Comparison of ENCODE assay signal across 28 mouse cellular contexts in the genomic region with DNA sequence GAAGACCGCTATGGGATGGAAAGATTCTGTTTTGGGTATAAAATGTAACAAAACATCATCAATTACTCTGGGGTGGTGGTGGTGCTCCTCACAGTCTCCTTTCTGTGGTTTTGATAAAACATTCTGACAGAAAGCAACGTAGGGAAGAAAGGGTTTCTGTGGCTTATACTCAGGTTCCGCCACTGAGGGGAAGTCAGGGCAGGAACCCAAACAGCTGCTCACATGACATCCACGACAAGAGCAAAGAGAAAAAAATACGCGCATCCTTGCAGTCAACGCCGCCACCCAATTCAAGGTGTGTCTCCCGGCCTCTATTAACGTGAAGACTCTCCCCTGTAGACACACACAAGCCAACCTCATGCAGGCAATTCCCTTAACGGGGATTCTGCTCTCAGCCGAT. TPM values are rescaled to one million over a fixed set of nuclear protein-coding genes. Genes with fewer than 3 reads are reported as not detected.
A peak's percentile ranks its signal among the peaks of the same experiment; 100 is the strongest.
DNase-seq lines count a peak whose midpoint lies in the region; ATAC-seq and TF ChIP-seq lines count a peak whose summit lies in the region.
"Had no signal": no experiment of that assay in that cellular context is flagged by ENCODE, and none has a peak within 500 bp of the region (broad histone marks: within the 10 kb centered on the region; RNA-seq: fewer than 3 reads in every experiment).

No protein-coding gene starts in this region.

- ATAC-seq in activated CD4-positive, CD25-positive, alpha-beta regulatory T cell, adult 4 months, result peak; percentile 66
- peak; percentile 64 for ATAC-seq in inflammation-experienced regulatory T-cells, adult 6 months
- ATAC-seq: forebrain, embryonic 13.5 days; Patski had no signal

- DNase-seq in thymus, postnatal 25 days, result peak; percentile 4
- no peak for DNase-seq in thymus, postnatal 10 days (ENCODE audit: low spot score in 2 of 2)
- DNase-seq in splenic B cell, adult 2 months (ENCODE audit: low read depth, low spot score), result peak; percentile 24
- DNase-seq in lung, adult 2 months, result no peak
- no peak for DNase-seq in urinary bladder, postnatal 10 days (ENCODE audit: low spot score)
- no peak for DNase-seq in left cerebral cortex, postnatal 10 days (ENCODE audit: extremely low spot score in 1 of 2, low spot score in 2 of 2)
- DNase-seq: adrenal gland, postnatal 25 days; cerebellum, adult 2 months; cerebellum, postnatal 14 days; gastrocnemius, postnatal 36 days; heart, adult 2 months; heart, postnatal 4 days; kidney, adult 2 months; kidney, postnatal 4 days; lung, postnatal 36 days; midbrain, embryonic 14.5 days; right cerebral cortex, postnatal 25 days; thymus, adult 2 months had no signal

- H3K4me3 ChIP-seq in lung, adult 2 months (replicated peaks; ENCODE audit: extremely low read depth, low read depth, low read length), result no peak overlapping the region
- H3K4me3 ChIP-seq: embryonic facial prominence, embryonic 10.5 days; embryonic facial prominence, embryonic 15.5 days; forebrain, embryonic 13.5 days; heart, adult 2 months; heart, embryonic 12.5 days; limb, embryonic 12.5 days; neural tube, embryonic 15.5 days had no signal

- no peak for TF ChIP-seq POLR2A in lung, adult 2 months (IDR thresholded peaks at IDR 0.05; ENCODE audit: borderline replicate concordance, extremely low read depth, low read depth, low read length)

- WGBS in lung, adult 2 months, result 78% methylated on average over 12 of the region's 12 CpGs

- intact Hi-C loops in left cerebral cortex, postnatal 10 days (cut with DNase I), result no loop called here

- H3K4me1 ChIP-seq in lung, adult 2 months (ENCODE audit: control insufficient read depth, insufficient read depth, low read length), result no peaks in the 10 kb centered on the region
- H3K4me1 ChIP-seq: embryonic facial prominence, embryonic 10.5 days; forebrain, embryonic 13.5 days; heart, embryonic 12.5 days; neural tube, embryonic 15.5 days had no signal

- H3K36me3 ChIP-seq in splenic B cell, adult 2 months (ENCODE audit: control insufficient read depth, insufficient read depth, low read length, poor library complexity, severe bottlenecking), result no peaks in the 10 kb centered on the region
- H3K36me3 ChIP-seq: embryonic facial prominence, embryonic 10.5 days; embryonic facial prominence, embryonic 15.5 days; G1E; heart, embryonic 12.5 days; limb, embryonic 12.5 days; neural tube, embryonic 15.5 days had no signal

- TF ChIP-seq CTCF in lung, adult 2 months (IDR thresholded peaks at IDR 0.05; ENCODE audit: insufficient read depth, low read length), result no peak

- H3K27me3 ChIP-seq in splenic B cell, adult 2 months (ENCODE audit: control insufficient read depth, insufficient read depth, low read length, poor library complexity, severe bottlenecking), result no peaks in the 10 kb centered on the region
- H3K27me3 ChIP-seq: embryonic facial prominence, embryonic 15.5 days; forebrain, embryonic 13.5 days; heart, embryonic 12.5 days; neural tube, embryonic 15.5 days had no signal

RNA-seq across cellular contexts. Expression of a gene that starts 48.0 kb away (rescaled TPM):
- 10 to 100 TPM; 20.0 to 26.3 TPM for polyA plus RNA-seq in activated CD4-positive, CD25-positive, alpha-beta regulatory T cell, adult 4 months (2017; shearing (Covaris generic))
- 10 to 100 TPM; 22.1 to 28.3 (median 25.9) TPM for polyA plus RNA-seq in inflammation-experienced regulatory T-cells, adult 6 months (2017; shearing (Covaris generic))
- polyA plus RNA-seq in lung, adult 2 months (2012; rRNA removed), result 5.5 and 9.3 TPM in 2 replicates
- 10 to 100 TPM; 10.9 to 11.0 TPM for total RNA-seq in left cerebral cortex, postnatal 10 days (2021)

RNA-seq across cellular contexts. Expression of a gene that starts 48.1 kb away (rescaled TPM):
- 100 to 1,000 TPM; 432 to 525 TPM for polyA plus RNA-seq in activated CD4-positive, CD25-positive, alpha-beta regulatory T cell, adult 4 months (2017; shearing (Covaris generic))
- 100 to 1,000 TPM; 381 to 446 (median 430) TPM for polyA plus RNA-seq in inflammation-experienced regulatory T-cells, adult 6 months (2017; shearing (Covaris generic))
- polyA plus RNA-seq in lung, adult 2 months (2012; rRNA removed), result 50.0 and 75.7 TPM in 2 replicates
- 100 to 1,000 TPM; 229 to 230 TPM for total RNA-seq in left cerebral cortex, postnatal 10 days (2021)

Comparison
In these comparisons a context has a peak if more than half of its experiments do, and no peak if none do; other contexts are left out.
1. DNase-seq: peak in thymus, postnatal 25 days (single experiment) and splenic B cell, adult 2 months (single experiment); none in thymus, postnatal 10 days (0 of 2), lung, adult 2 months (single experiment), urinary bladder, postnatal 10 days (single experiment) and left cerebral cortex, postnatal 10 days (0 of 2).